ENCODE assay signal across 7 mouse cellular contexts in the genomic region with DNA sequence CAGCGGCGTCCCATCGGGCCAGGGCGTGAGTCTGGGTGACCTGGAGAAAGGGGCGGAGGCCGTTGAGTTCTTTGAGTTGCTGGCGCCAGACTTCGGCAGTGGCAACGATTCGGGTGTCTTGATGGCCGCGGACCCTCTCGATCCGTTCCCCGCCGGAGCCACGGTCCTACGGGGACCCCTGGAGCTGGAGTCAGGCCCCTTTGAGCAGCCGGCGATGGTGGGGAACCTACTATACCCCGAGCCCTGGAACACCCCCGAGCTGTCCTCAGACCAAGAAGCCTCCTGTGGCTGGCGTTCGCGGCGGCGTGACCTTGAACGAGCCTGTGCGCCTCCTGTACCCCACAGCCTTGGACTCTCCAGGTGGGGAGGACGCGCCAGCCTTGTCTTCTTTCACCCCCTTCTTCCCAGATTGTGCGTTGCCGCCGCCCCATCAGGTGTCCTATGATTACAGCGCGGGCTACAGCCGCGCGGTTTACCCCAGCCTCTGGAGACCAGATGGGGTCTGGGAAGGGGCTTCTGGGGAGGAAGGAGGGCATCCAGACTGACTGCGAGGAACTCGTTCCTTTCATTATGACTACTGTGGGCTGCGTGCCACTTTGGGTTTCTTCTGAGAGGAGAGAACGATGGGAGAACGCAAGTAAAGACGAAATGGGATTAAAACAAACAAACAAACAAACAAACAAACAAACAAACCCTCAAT. TPM values are rescaled to one million over a fixed set of nuclear protein-coding genes. Genes with fewer than 3 reads are reported as not detected.
DNase-seq lines count a peak whose midpoint lies in the region; ATAC-seq and TF ChIP-seq lines count a peak whose summit lies in the region.

No protein-coding gene starts in this region.

- no peaks in the 10 kb centered on the region for H3K36me3 ChIP-seq in lung, embryonic 16.5 days (ENCODE audit: control insufficient read depth, insufficient read depth, low read length)
- H3K36me3 ChIP-seq in heart, embryonic 16.5 days (ENCODE audit: control insufficient read depth, insufficient read depth), result no peaks in the 10 kb centered on the region
- no peaks in the 10 kb centered on the region for H3K36me3 ChIP-seq in liver, postnatal 0 days (replicated peaks; ENCODE audit: insufficient read depth, low read length)

- TF ChIP-seq CTCF in liver, postnatal 0 days (IDR thresholded peaks at IDR 0.05; ENCODE audit: low read depth), result no peak

- peak overlapping the region; percentile 65 for H3K4me3 ChIP-seq in lung, embryonic 16.5 days (ENCODE audit: low read length)
- peak overlapping the region; percentile 71 for H3K4me3 ChIP-seq in heart, embryonic 16.5 days (ENCODE audit: low read length)
- peak overlapping the region; percentile 50 for H3K4me3 ChIP-seq in liver, postnatal 0 days (ENCODE audit: low read depth, low read length)

- H3K27ac ChIP-seq in lung, embryonic 16.5 days (ENCODE audit: low read length), result no peak overlapping the region
- H3K27ac ChIP-seq in heart, embryonic 16.5 days (ENCODE audit: low read length), result no peak overlapping the region
- no peak overlapping the region for H3K27ac ChIP-seq in liver, postnatal 0 days (ENCODE audit: low read depth)

- under 1% methylated on average over 45 of the region's 45 CpGs for WGBS in lung, embryonic 16.5 days
- WGBS in heart, embryonic 16.5 days, result under 1% methylated on average over 45 of the region's 45 CpGs
- WGBS in liver, postnatal 0 days (ENCODE audit: insufficient replicate concordance), result 1% methylated on average over 44 of the region's 45 CpGs

- peaks cover 14% of the 10 kb centered on the region for H3K27me3 ChIP-seq in lung, embryonic 16.5 days (ENCODE audit: control insufficient read depth, insufficient read depth, low read depth, low read length)
- H3K27me3 ChIP-seq in heart, embryonic 16.5 days (ENCODE audit: control insufficient read depth, insufficient read depth, low read length), result peaks cover 35% of the 10 kb centered on the region
- peaks cover 35% of the 10 kb centered on the region for H3K27me3 ChIP-seq in liver, postnatal 0 days (ENCODE audit: insufficient read depth, low read length)

- peak overlapping the region; percentile 69 for H3K9ac ChIP-seq in lung, embryonic 16.5 days (ENCODE audit: low read length)
- peak overlapping the region; percentile 70 for H3K9ac ChIP-seq in heart, embryonic 16.5 days (ENCODE audit: low read length)
- H3K9ac ChIP-seq in liver, postnatal 0 days (replicated peaks), result no peak overlapping the region

- peak overlapping the region; percentile 87 for H3K4me2 ChIP-seq in lung, embryonic 16.5 days (ENCODE audit: low read depth, low read length)
- peak overlapping the region; percentile 91 for H3K4me2 ChIP-seq in heart, embryonic 16.5 days (ENCODE audit: low read depth, low read length)
- H3K4me2 ChIP-seq in liver, postnatal 0 days (ENCODE audit: low read depth, low read length), result peak overlapping the region; percentile 75

- DNase-seq in lung, postnatal 4 days, result no peak
- peak; percentile 54 for DNase-seq in embryo, embryonic 10 days (ENCODE audit: low spot score)
- DNase-seq in liver, postnatal 0 days, result no peak
- DNase-seq in adipocyte (ENCODE audit: low spot score), result no peak
- no peak for DNase-seq in gastrocnemius, postnatal 36 days

- H3K9me3 ChIP-seq in lung, embryonic 16.5 days (ENCODE audit: control insufficient read depth, low read length), result no peaks in the 10 kb centered on the region
- H3K9me3 ChIP-seq in heart, embryonic 16.5 days (replicated peaks; ENCODE audit: control insufficient read depth, low read length), result no peaks in the 10 kb centered on the region
- no peaks in the 10 kb centered on the region for H3K9me3 ChIP-seq in liver, postnatal 0 days (ENCODE audit: low read length)

- ATAC-seq in lung, embryonic 16.5 days (ENCODE audit: low read depth), result peak; percentile 10; the same call in 1 of the 2 replicates
- 0 out of 2 replicates have a peak, but pooled peaks have one; percentile 8 for ATAC-seq in heart, embryonic 16.5 days (replicated peaks; ENCODE audit: extremely low read depth, insufficient read depth, low FRiP score)
- ATAC-seq in liver, postnatal 0 days, result no peak

- H3K4me1 ChIP-seq in lung, embryonic 16.5 days (replicated peaks; ENCODE audit: control insufficient read depth, insufficient read depth, low read length), result peaks cover 7% of the 10 kb centered on the region; the same call in 1 of the 2 replicates
- H3K4me1 ChIP-seq in heart, embryonic 16.5 days (ENCODE audit: control insufficient read depth, insufficient read depth, low read length), result peaks cover 4% of the 10 kb centered on the region; the same call in 1 of the 2 replicates
- peaks cover 5% of the 10 kb centered on the region for H3K4me1 ChIP-seq in liver, postnatal 0 days (ENCODE audit: insufficient read depth)

- no peak for TF ChIP-seq EP300 in liver, postnatal 0 days (IDR thresholded peaks at IDR 0.05; ENCODE audit: low read depth)

- intact Hi-C loops in gastrocnemius, postnatal 36 days (cut with DNase I), result no loop called here

RNA-seq across cellular contexts. Expression of a gene that starts 1.2 kb away (rescaled TPM):
- polyA plus RNA-seq in lung, embryonic 16.5 days (2015; fragmentation: Nextera tagmentation; extraction: Ambion mirVana), result 6.4 and 6.8 TPM in 2 replicates
- polyA plus RNA-seq in heart, embryonic 16.5 days (2015; fragmentation: Nextera tagmentation; extraction: Ambion mirVana), result 3.2 and 3.9 TPM in 2 replicates
- polyA plus RNA-seq in liver, postnatal 0 days (2015; fragmentation: Nextera tagmentation; extraction: Ambion mirVana), result 0.05 and 0.07 TPM in 2 replicates
- 1 to 10 TPM in 1 of 2 experiments, under 1 TPM in 1; 0.94 to 1.2 TPM for total RNA-seq in gastrocnemius, postnatal 36 days (2021)
